Mouse (Mus musculus): ENCODE measurements around the gene Hspb1.

- TF ChIP-seq CTCF (IDR thresholded peaks at IDR 0.05; ENCODE audit: control insufficient read depth, insufficient read depth, low read length) (no peak), POLR2A (IDR thresholded peaks at IDR 0.05; ENCODE audit: borderline replicate concordance, control insufficient read depth, low read depth, low read length) (no peak)
Observed at GRCm38 (mm10) chr5:135906846-135907245, 19.1 kb downstream of the Hspb1 start.
